Mouse (Mus musculus) embryonic facial prominence, embryonic 13.5 days (tissue): ENCODE results near the gene Lim2. TPM values are rescaled to one million over a fixed set of nuclear protein-coding genes. Genes with fewer than 3 reads are reported as not detected.

Experiments
- ATAC-seq: fragments of 200-750 bp; cut with Nextera tagmentation; 2 replicates; pipeline ENCODE4 v1.8.0; 2017; ENCODE audit warnings: low read depth; ENCODE audit not compliant: insufficient number of reproducible peaks, insufficient read depth, low FRiP score, low TSS enrichment
- H3K27ac ChIP-seq: fragments of 300-500 bp; sonication (generic); 2 replicates; pipeline ENCODE4 v1.5.1; 2015; ENCODE audit warnings: moderate library complexity, mild to moderate bottlenecking, inconsistent platforms
- H3K27me3 ChIP-seq: fragments of 300-500 bp; sonication (generic); 2 replicates; pipeline ENCODE4 v1.6.1; 2015; ENCODE audit warnings: mild to moderate bottlenecking, inconsistent platforms
- H3K36me3 ChIP-seq: fragments of 300-500 bp; sonication (generic); 2 replicates; pipeline ENCODE4 v1.6.1; 2015; ENCODE audit warnings: mild to moderate bottlenecking, inconsistent platforms
- H3K4me1 ChIP-seq: fragments of 300-500 bp; sonication (generic); 2 replicates; pipeline ENCODE4 v1.6.1; 2015; ENCODE audit warnings: inconsistent platforms
- H3K4me2 ChIP-seq: fragments of 300-500 bp; sonication (generic); 2 replicates; pipeline ENCODE4 v1.6.1; 2015; ENCODE audit warnings: moderate library complexity, mild to moderate bottlenecking, inconsistent platforms
- H3K4me3 ChIP-seq: fragments of 300-500 bp; sonication (generic); 2 replicates; pipeline ENCODE4 v1.5.1; 2015; ENCODE audit warnings: mild to moderate bottlenecking, inconsistent platforms
- H3K9ac ChIP-seq: fragments of 300-500 bp; sonication (generic); 2 replicates; pipeline ENCODE4 v1.6.1; 2015; ENCODE audit warnings: mild to moderate bottlenecking, inconsistent platforms
- H3K9me3 ChIP-seq: fragments of 300-500 bp; sonication (generic); 2 replicates; pipeline ENCODE4 v1.6.1; 2016; ENCODE audit warnings: inconsistent platforms
- WGBS: fragments of 180-500 bp; shearing (Covaris S2); methylation state at CpG from one replicate; pipeline ENCODE4 v1.1.7; 2015; ENCODE audit warnings: mixed read lengths; 5-methylcytosine and 5-hydroxymethylcytosine counted together
- microRNA-seq: library from miRNA; unstranded; fragments of <30 nt; microRNA quantifications from one replicate; pipeline ENCODE4, GENCODE M21; 2016
- polyA plus RNA-seq: library from polyadenylated mRNA; unstranded; fragments of >200 nt; fragmentation: Nextera tagmentation; extraction: Ambion mirVana; gene quantifications from 2 replicates; pipeline ENCODE4 v1.2.1, GENCODE M21; 2015

Lim2 gene
- polyA plus RNA-seq, 1 experiment from 2014 or later: not detected

- WGBS: 39% methylated on average over 8 of the region's 8 CpGs
- H3K36me3 ChIP-seq: no peaks in the 10 kb centered on the region
- H3K4me2 ChIP-seq: no peak overlapping the region
- H3K4me3 ChIP-seq: no peak overlapping the region
- no peak overlapping the region for H3K9ac ChIP-seq
- peaks cover 18% of the 10 kb centered on the region for H3K27me3 ChIP-seq
- no peaks in the 10 kb centered on the region for H3K9me3 ChIP-seq
- H3K27ac ChIP-seq: no peak overlapping the region
- ATAC-seq: no peak
- H3K4me1 ChIP-seq: peaks cover 12% of the 10 kb centered on the region
Measured at GRCm38 (mm10) chr7:43470373-43470772, 42.9 kb downstream of the Lim2 start.

DNA sequence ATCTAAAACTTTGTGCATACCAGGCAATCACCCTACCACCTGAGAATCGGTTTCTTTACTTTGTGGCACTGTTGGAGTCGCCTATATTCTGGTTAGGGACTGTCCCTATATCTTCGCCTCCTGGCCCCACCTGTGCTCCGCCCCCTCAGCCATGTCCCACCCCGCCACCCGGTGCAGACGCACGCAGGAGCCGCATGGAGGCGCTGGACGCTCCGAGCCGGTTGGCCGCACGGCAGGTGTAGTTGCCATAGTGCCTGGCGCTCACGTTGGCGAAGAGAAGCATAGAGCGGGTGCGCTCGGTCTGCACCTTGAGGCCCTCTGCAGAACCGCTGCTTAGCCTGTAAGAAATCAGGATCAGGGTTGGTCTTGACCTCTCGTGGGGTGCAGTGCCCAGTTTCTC, 48.2 kb downstream of the Lim2 start:
- Histone ChIP-seq H3K27me3 (peaks cover 49% of the 10 kb centered on the region), H3K4me2 (no peak overlapping the region), H3K4me3 (no peak overlapping the region), H3K36me3 (0 out of 2 replicates have a peak, but pooled peaks cover 5% of the 10 kb centered on the region), H3K9me3 (no peaks in the 10 kb centered on the region), H3K4me1 (peaks cover 5% of the 10 kb centered on the region; the same call in 1 of the 2 replicates), H3K27ac (no peak overlapping the region), H3K9ac (no peak overlapping the region)
- no peak for ATAC-seq
- WGBS: 12% methylated on average over 23 of the region's 23 CpGs

- no peak for ATAC-seq
- Histone ChIP-seq H3K4me3 (no peak overlapping the region; the same call in 1 of the 2 replicates), H3K36me3 (0 out of 2 replicates have a peak, but pooled peaks cover 5% of the 10 kb centered on the region), H3K27ac (no peak overlapping the region), H3K9me3 (no peaks in the 10 kb centered on the region), H3K4me2 (peak overlapping the region; percentile 11; the same call in 1 of the 2 replicates), H3K9ac (no peak overlapping the region), H3K4me1 (peaks cover 5% of the 10 kb centered on the region; the same call in 1 of the 2 replicates), H3K27me3 (peaks cover 49% of the 10 kb centered on the region)
- WGBS: 7% methylated on average over 13 of the region's 13 CpGs
Measured at GRCm38 (mm10) chr7:43476376-43476775, 48.9 kb downstream of the Lim2 start.

GRCm38 (mm10) chr7:43481191-43481590, 53.7 kb downstream of the Lim2 start:
- no peak for ATAC-seq
- Histone ChIP-seq H3K27ac (no peak overlapping the region), H3K9ac (no peak overlapping the region), H3K4me1 (peaks cover 10% of the 10 kb centered on the region), H3K4me2 (no peak overlapping the region), H3K27me3 (peaks cover 28% of the 10 kb centered on the region), H3K36me3 (0 out of 2 replicates have a peak, but pooled peaks cover 5% of the 10 kb centered on the region), H3K4me3 (no peak overlapping the region), H3K9me3 (no peaks in the 10 kb centered on the region)
- 60% methylated on average over 3 of the region's 3 CpGs for WGBS

DNA sequence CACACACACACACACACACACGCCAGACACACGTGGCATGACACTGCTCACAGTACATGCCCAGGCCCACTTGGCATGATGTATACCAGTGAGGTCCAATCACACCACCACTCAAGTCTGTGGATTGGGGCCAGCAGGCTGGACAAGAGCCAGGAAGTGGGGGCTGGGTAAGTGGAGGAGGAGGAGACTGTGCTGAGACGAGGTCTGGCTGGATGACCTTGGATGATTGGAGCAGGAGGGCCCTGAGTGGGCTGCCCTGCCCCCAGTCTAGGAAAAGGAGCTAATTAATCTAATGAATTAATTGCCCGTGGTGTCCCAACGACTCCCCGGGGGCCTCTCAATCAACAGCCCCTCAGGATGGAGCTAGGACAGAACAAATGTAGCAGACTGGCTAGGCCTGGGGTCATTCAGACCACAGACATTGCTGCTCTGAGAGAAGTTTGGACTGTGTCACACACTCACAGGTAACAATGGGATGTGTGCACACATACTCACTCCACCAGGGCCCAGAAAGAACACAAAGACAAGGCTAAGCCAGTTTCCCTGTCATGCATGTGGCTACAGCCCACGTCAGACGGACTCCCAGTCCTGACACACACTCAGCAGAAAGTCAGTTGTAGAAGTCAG, 54.7 kb downstream of the Lim2 start:
- WGBS: 56% methylated on average over 8 of the region's 8 CpGs
- Histone ChIP-seq H3K4me3 (no peak overlapping the region), H3K4me2 (no peak overlapping the region), H3K9me3 (no peaks in the 10 kb centered on the region), H3K4me1 (peaks cover 5% of the 10 kb centered on the region), H3K36me3 (0 out of 2 replicates have a peak, but pooled peaks cover 5% of the 10 kb centered on the region), H3K27ac (no peak overlapping the region), H3K27me3 (peaks cover 18% of the 10 kb centered on the region), H3K9ac (no peak overlapping the region)
- ATAC-seq: peak; percentile 29; the same call in 1 of the 2 replicates

DNA sequence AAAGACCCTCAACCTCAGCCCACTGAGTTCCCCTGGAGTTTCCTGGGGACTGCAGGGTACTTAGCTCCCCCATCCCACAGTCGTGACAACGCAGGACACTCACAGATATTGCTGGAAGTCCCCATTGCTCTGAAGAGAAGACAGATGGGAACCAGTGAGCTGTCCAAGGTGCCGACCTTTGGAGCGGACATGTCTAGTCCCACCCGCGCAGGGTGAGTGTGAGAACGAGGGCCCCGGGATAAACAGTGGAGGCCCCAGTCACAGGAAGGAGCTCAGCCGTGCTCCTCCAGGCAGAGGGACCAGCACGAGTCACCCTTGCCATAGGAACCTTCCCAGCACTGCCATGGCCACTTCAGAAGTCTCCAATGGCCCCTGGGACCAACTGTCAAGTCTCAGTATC, 55.8 kb downstream of the Lim2 start:
- no peak for ATAC-seq
- Histone ChIP-seq H3K9me3 (no peaks in the 10 kb centered on the region), H3K27me3 (peaks cover 8% of the 10 kb centered on the region), H3K27ac (no peak overlapping the region), H3K4me3 (no peak overlapping the region), H3K4me1 (peaks cover 5% of the 10 kb centered on the region), H3K36me3 (0 out of 2 replicates have a peak, but pooled peaks cover 5% of the 10 kb centered on the region), H3K4me2 (no peak overlapping the region), H3K9ac (no peak overlapping the region)
- 11% methylated on average over 10 of the region's 10 CpGs for WGBS

Small RNA genes within 50 kb of the gene (microRNA-seq; reads per million reads assigned to microRNA genes)
- gene Mir7051: not detected

Other genes starting within 250 kb of the Lim2 start
- gene Zfp715, start 114.4 kb upstream of the Lim2 start, polyA plus RNA-seq: 12.8 and 14.1 TPM in 2 replicates
- 0.14 and 0.28 TPM in 2 replicates for gene Siglecf, start 76.3 kb upstream of the Lim2 start, polyA plus RNA-seq
- 0.12 TPM in 1 of 2 replicates, not detected in the other for gene Siglecg, start 19.5 kb upstream of the Lim2 start, polyA plus RNA-seq
- gene Nkg7, start 9.4 kb downstream of the Lim2 start, polyA plus RNA-seq: 1.1 TPM in 2 replicates
- gene Cldnd2, start 13.1 kb downstream of the Lim2 start, polyA plus RNA-seq: not detected in 2 replicates
- 255 and 265 TPM in 2 replicates for gene Etfb, start 16.4 kb downstream of the Lim2 start, polyA plus RNA-seq
- 0.86 and 1.1 TPM in 2 replicates for gene Gm45233, start 16.5 kb downstream of the Lim2 start, polyA plus RNA-seq
- 4.4 and 5.8 TPM in 2 replicates for gene Vsig10l, start 35.5 kb downstream of the Lim2 start, polyA plus RNA-seq
- 1.6 and 1.8 TPM in 2 replicates for gene Iglon5, start 62.4 kb downstream of the Lim2 start, polyA plus RNA-seq
- not detected in 2 replicates for gene 4931406B18Rik, start 78.3 kb downstream of the Lim2 start, polyA plus RNA-seq
- gene Cd33, start 116.8 kb downstream of the Lim2 start, polyA plus RNA-seq: 1.8 and 2.0 TPM in 2 replicates
- 5.1 and 6.6 TPM in 2 replicates for gene Zfp658, start 134.6 kb downstream of the Lim2 start, polyA plus RNA-seq
- gene Zfp719, start 151.9 kb downstream of the Lim2 start, polyA plus RNA-seq: 13.8 and 14.3 TPM in 2 replicates
- not detected in 2 replicates for gene Zfp819, start 179.5 kb downstream of the Lim2 start, polyA plus RNA-seq
- gene Ceacam18, start 207.0 kb downstream of the Lim2 start, polyA plus RNA-seq: 0.12 TPM in 1 of 2 replicates, not detected in the other
- gene Siglece, start 232.5 kb downstream of the Lim2 start, polyA plus RNA-seq: 0.69 and 1.3 TPM in 2 replicates
- gene Ctu1, start 244.3 kb downstream of the Lim2 start, polyA plus RNA-seq: 14.3 and 14.5 TPM in 2 replicates